10 mouse cellular contexts compared by ENCODE assay signal in genomic region chr15:100491966-100492365, GRCm38 (mm10). TPM values are rescaled to one million over a fixed set of nuclear protein-coding genes. Genes with fewer than 3 reads are reported as not detected.
DNase-seq lines count a peak whose midpoint lies in the region; ATAC-seq lines count a peak whose summit lies in the region.
"Had no signal": no experiment of that assay in that cellular context is flagged by ENCODE, and none has a peak within 500 bp of the region (broad histone marks: within the 10 kb centered on the region; RNA-seq: fewer than 3 reads in every experiment).

No protein-coding gene starts in this region.

- peak overlapping the region; percentile 77 for H3K4me2 ChIP-seq in midbrain, embryonic 13.5 days (replicated peaks)
- H3K4me2 ChIP-seq in midbrain, embryonic 11.5 days, result no peak overlapping the region
- peak overlapping the region; percentile 71 for H3K4me2 ChIP-seq in hindbrain, embryonic 14.5 days (replicated peaks)
- peak overlapping the region; percentile 87 for H3K4me2 ChIP-seq in neural tube, embryonic 13.5 days

- H3K27ac ChIP-seq in midbrain, embryonic 13.5 days, result no peak overlapping the region
- no peak overlapping the region for H3K27ac ChIP-seq in midbrain, embryonic 11.5 days (ENCODE audit: low read depth, low read length)
- H3K27ac ChIP-seq in hindbrain, embryonic 14.5 days, result no peak overlapping the region
- no peak overlapping the region for H3K27ac ChIP-seq in neural tube, embryonic 13.5 days (replicated peaks)

- 76% methylated on average over 9 of the region's 9 CpGs for WGBS in midbrain, embryonic 13.5 days
- 88% methylated on average over 9 of the region's 9 CpGs for WGBS in midbrain, embryonic 11.5 days
- 68% methylated on average over 9 of the region's 9 CpGs for WGBS in hindbrain, embryonic 14.5 days
- 65% methylated on average over 9 of the region's 9 CpGs for WGBS in neural tube, embryonic 13.5 days

- no peak overlapping the region; the same call in 1 of the 2 replicates for H3K9ac ChIP-seq in midbrain, embryonic 13.5 days (replicated peaks)
- no peak overlapping the region for H3K9ac ChIP-seq in midbrain, embryonic 11.5 days (ENCODE audit: low read length)
- H3K9ac ChIP-seq in hindbrain, embryonic 14.5 days, result no peak overlapping the region
- peak overlapping the region; percentile 17; the same call in 1 of the 2 replicates for H3K9ac ChIP-seq in neural tube, embryonic 13.5 days

- H3K27me3 ChIP-seq in midbrain, embryonic 13.5 days, result no peaks in the 10 kb centered on the region
- H3K27me3 ChIP-seq in midbrain, embryonic 11.5 days (ENCODE audit: control insufficient read depth, insufficient read depth, low read length), result no peaks in the 10 kb centered on the region
- H3K27me3 ChIP-seq in hindbrain, embryonic 14.5 days (ENCODE audit: control insufficient read depth, insufficient read depth, low read length), result no peaks in the 10 kb centered on the region
- H3K27me3 ChIP-seq in neural tube, embryonic 13.5 days, result no peaks in the 10 kb centered on the region

- H3K4me3 ChIP-seq in midbrain, embryonic 13.5 days (replicated peaks), result peak overlapping the region; percentile 7; the same call in 1 of the 2 replicates
- H3K4me3 ChIP-seq in midbrain, embryonic 11.5 days (ENCODE audit: low read depth, low read length), result no peak overlapping the region
- H3K4me3 ChIP-seq in hindbrain, embryonic 14.5 days (replicated peaks; ENCODE audit: low read length), result no peak overlapping the region
- peak overlapping the region; percentile 83; the same call in 1 of the 2 replicates for H3K4me3 ChIP-seq in neural tube, embryonic 13.5 days
- H3K4me3 ChIP-seq: megakaryocyte, embryonic 14.5 days had no signal

- intact Hi-C loops in heart, postnatal 10 days (cut with DNase I), result no loop called here

- H3K9me3 ChIP-seq in midbrain, embryonic 13.5 days, result no peaks in the 10 kb centered on the region
- no peaks in the 10 kb centered on the region for H3K9me3 ChIP-seq in midbrain, embryonic 11.5 days (ENCODE audit: control insufficient read depth, low read length)
- no peaks in the 10 kb centered on the region for H3K9me3 ChIP-seq in hindbrain, embryonic 14.5 days (ENCODE audit: control insufficient read depth, low read length)
- H3K9me3 ChIP-seq in neural tube, embryonic 13.5 days, result no peaks in the 10 kb centered on the region
- H3K9me3 ChIP-seq: megakaryocyte, embryonic 14.5 days had no signal

- peaks cover 20% of the 10 kb centered on the region for H3K36me3 ChIP-seq in midbrain, embryonic 13.5 days
- H3K36me3 ChIP-seq in midbrain, embryonic 11.5 days (ENCODE audit: control insufficient read depth, insufficient read depth, low read length), result peaks cover 3% of the 10 kb centered on the region
- peaks cover 27% of the 10 kb centered on the region for H3K36me3 ChIP-seq in hindbrain, embryonic 14.5 days (replicated peaks; ENCODE audit: control insufficient read depth, insufficient read depth)
- peaks cover 24% of the 10 kb centered on the region for H3K36me3 ChIP-seq in neural tube, embryonic 13.5 days

- peaks cover 49% of the 10 kb centered on the region for H3K4me1 ChIP-seq in midbrain, embryonic 13.5 days (replicated peaks)
- H3K4me1 ChIP-seq in midbrain, embryonic 11.5 days (ENCODE audit: control insufficient read depth, insufficient read depth, low read length), result peaks cover 30% of the 10 kb centered on the region
- H3K4me1 ChIP-seq in hindbrain, embryonic 14.5 days (replicated peaks; ENCODE audit: control insufficient read depth, insufficient read depth, low read length), result peaks cover 35% of the 10 kb centered on the region
- H3K4me1 ChIP-seq in neural tube, embryonic 13.5 days (replicated peaks), result peaks cover 52% of the 10 kb centered on the region

- DNase-seq in heart, postnatal 4 days, result peak; percentile 12
- DNase-seq in heart, postnatal 10 days, result no peak
- DNase-seq in midbrain, embryonic 11.5 days (ENCODE audit: low spot score, missing footprints), result no peak
- no peak for DNase-seq in hindbrain, embryonic 14.5 days (ENCODE audit: low spot score)
- DNase-seq in right cerebral cortex, postnatal 4 days, result no peak
- DNase-seq in left cerebral cortex, adult 8-10 months (ENCODE audit: low spot score in 2 of 2), result no peak
- DNase-seq: cerebellum, adult 18-20 months had no signal

- ATAC-seq in midbrain, embryonic 13.5 days, result no peak
- no peak for ATAC-seq in midbrain, embryonic 11.5 days (ENCODE audit: low FRiP score)
- no peak for ATAC-seq in hindbrain, embryonic 14.5 days (ENCODE audit: low FRiP score)
- no peak for ATAC-seq in neural tube, embryonic 13.5 days (ENCODE audit: low read depth)

RNA-seq across cellular contexts. Expression of gene Csrnp2, which starts 3.3 kb away (rescaled TPM):
- 1 to 10 TPM; 5.9 to 6.5 TPM for total RNA-seq in heart, postnatal 4 days (2021)
- 1 to 10 TPM; 2.8 to 5.0 TPM for total RNA-seq in heart, postnatal 10 days (2021)
- polyA plus RNA-seq in midbrain, embryonic 13.5 days (2015; fragmentation: Nextera tagmentation; extraction: Ambion mirVana), result 44.7 and 45.7 TPM in 2 replicates
- 20.4 and 21.4 TPM in 2 replicates for polyA plus RNA-seq in midbrain, embryonic 11.5 days (2014; fragmentation: Nextera tagmentation; extraction: Ambion mirVana)
- 43.1 and 46.1 TPM in 2 replicates for polyA plus RNA-seq in hindbrain, embryonic 14.5 days (2014; fragmentation: Nextera tagmentation; extraction: Ambion mirVana)
- 39.1 and 43.8 TPM in 2 replicates for polyA plus RNA-seq in neural tube, embryonic 13.5 days (2015; fragmentation: Nextera tagmentation; extraction: Ambion mirVana)
- 10 to 100 TPM; 29.1 to 31.5 (median 31.2) TPM for total RNA-seq in left cerebral cortex, adult 8-10 months (2022)

RNA-seq across cellular contexts. Expression of gene Letmd1, which starts 23.1 kb away (rescaled TPM):
- 10 to 100 TPM; 15.3 to 15.8 TPM for total RNA-seq in heart, postnatal 4 days (2021)
- 10 to 100 TPM; 22.3 to 44.6 TPM for total RNA-seq in heart, postnatal 10 days (2021)
- 55.1 and 55.2 TPM in 2 replicates for polyA plus RNA-seq in midbrain, embryonic 13.5 days (2015; fragmentation: Nextera tagmentation; extraction: Ambion mirVana)
- polyA plus RNA-seq in midbrain, embryonic 11.5 days (2014; fragmentation: Nextera tagmentation; extraction: Ambion mirVana), result 41.0 and 42.5 TPM in 2 replicates
- polyA plus RNA-seq in hindbrain, embryonic 14.5 days (2014; fragmentation: Nextera tagmentation; extraction: Ambion mirVana), result 49.8 and 52.1 TPM in 2 replicates
- 54.0 and 57.9 TPM in 2 replicates for polyA plus RNA-seq in neural tube, embryonic 13.5 days (2015; fragmentation: Nextera tagmentation; extraction: Ambion mirVana)
- total RNA-seq in left cerebral cortex, adult 8-10 months (2022), result 10 to 100 TPM; 55.3 to 64.5 (median 57.5) TPM

RNA-seq across cellular contexts. Expression of gene Tfcp2, which starts 59.8 kb away (rescaled TPM):
- total RNA-seq in heart, postnatal 4 days (2021), result 10 to 100 TPM; 14.4 to 14.6 TPM
- 10 to 100 TPM; 13.3 to 15.0 TPM for total RNA-seq in heart, postnatal 10 days (2021)
- 48.2 and 48.4 TPM in 2 replicates for polyA plus RNA-seq in midbrain, embryonic 13.5 days (2015; fragmentation: Nextera tagmentation; extraction: Ambion mirVana)
- polyA plus RNA-seq in midbrain, embryonic 11.5 days (2014; fragmentation: Nextera tagmentation; extraction: Ambion mirVana), result 27.7 and 29.9 TPM in 2 replicates
- 28.7 and 33.3 TPM in 2 replicates for polyA plus RNA-seq in hindbrain, embryonic 14.5 days (2014; fragmentation: Nextera tagmentation; extraction: Ambion mirVana)
- 35.4 and 36.8 TPM in 2 replicates for polyA plus RNA-seq in neural tube, embryonic 13.5 days (2015; fragmentation: Nextera tagmentation; extraction: Ambion mirVana)
- 10 to 100 TPM; 27.7 to 31.7 (median 30.1) TPM for total RNA-seq in left cerebral cortex, adult 8-10 months (2022)

Comparison
In these comparisons a context has a peak if more than half of its experiments do, and no peak if none do; other contexts are left out.
1. H3K4me3 ChIP-seq: peak in midbrain, embryonic 13.5 days (single experiment) and neural tube, embryonic 13.5 days (single experiment); none in midbrain, embryonic 11.5 days (single experiment) and hindbrain, embryonic 14.5 days (single experiment).